ENCODE assay signal across 25 mouse cellular contexts in the genomic region with DNA sequence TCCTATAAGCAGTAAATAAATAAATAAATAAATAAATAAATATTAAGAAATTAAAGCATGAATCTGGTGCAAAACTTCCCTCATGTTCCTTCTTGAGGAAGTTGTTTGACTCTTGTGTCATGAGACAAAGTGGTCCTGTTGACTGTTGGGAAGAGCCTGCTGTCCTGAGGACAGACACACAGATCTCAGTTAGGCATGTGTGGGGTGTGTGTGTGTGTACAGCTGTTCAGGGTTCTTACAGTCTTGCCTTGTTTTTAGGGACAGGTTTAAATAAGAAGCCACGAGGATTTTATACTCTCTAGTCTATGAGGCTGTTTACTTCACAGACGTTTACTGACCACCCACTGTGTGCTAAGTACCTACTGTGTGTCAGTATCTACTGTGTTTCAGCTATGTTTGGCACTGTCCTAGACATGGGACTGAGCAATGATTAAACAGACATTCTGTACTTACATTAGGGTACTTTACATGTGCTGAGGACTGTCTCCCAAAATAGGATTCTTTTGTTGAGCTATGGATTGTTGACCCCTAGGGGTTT.
"Had no signal": no experiment of that assay in that cellular context is flagged by ENCODE, and none has a peak within 500 bp of the region (broad histone marks: within the 10 kb centered on the region; RNA-seq: fewer than 3 reads in every experiment).

No protein-coding gene starts in this region.

- H3K4me2 ChIP-seq: heart, embryonic 11.5 days; heart, embryonic 13.5 days; heart, embryonic 15.5 days; hindbrain, embryonic 12.5 days; hindbrain, embryonic 14.5 days; intestine, embryonic 15.5 days; limb, embryonic 12.5 days; liver, embryonic 11.5 days had no signal

- H3K27me3 ChIP-seq: heart, embryonic 13.5 days; heart, embryonic 15.5 days; hindbrain, embryonic 12.5 days; intestine, embryonic 15.5 days had no signal

- H3K9me3 ChIP-seq: heart, embryonic 15.5 days; intestine, embryonic 15.5 days; limb, embryonic 10.5 days had no signal

- H3K4me3 ChIP-seq: heart, embryonic 13.5 days; heart, embryonic 15.5 days; hindbrain, embryonic 10.5 days; hindbrain, embryonic 12.5 days; intestine, embryonic 15.5 days; layer of hippocampus, adult 2 months; left cerebral cortex, adult 2 months; limb, embryonic 10.5 days; limb, embryonic 12.5 days had no signal

- H3K36me3 ChIP-seq: heart, embryonic 15.5 days; hindbrain, embryonic 10.5 days; hindbrain, embryonic 12.5 days; intestine, embryonic 15.5 days; limb, embryonic 10.5 days; limb, embryonic 12.5 days had no signal

- ATAC-seq: forebrain, postnatal 0 days; hindbrain, embryonic 16.5 days; inflammation-experienced regulatory T-cells, adult 6 months; intestine, embryonic 15.5 days; intestine, postnatal 0 days had no signal

- H3K9ac ChIP-seq: forebrain, postnatal 0 days; heart, embryonic 13.5 days; heart, embryonic 15.5 days; hindbrain, embryonic 12.5 days; hindbrain, embryonic 14.5 days; intestine, embryonic 15.5 days; limb, embryonic 12.5 days; liver, embryonic 14.5 days had no signal

- H3K27ac ChIP-seq: heart, embryonic 13.5 days; heart, embryonic 15.5 days; hindbrain, embryonic 10.5 days; hindbrain, embryonic 12.5 days; hindbrain, embryonic 14.5 days; intestine, embryonic 15.5 days; layer of hippocampus, adult 2 months; left cerebral cortex, adult 2 months; limb, embryonic 10.5 days; limb, embryonic 12.5 days; liver, embryonic 14.5 days had no signal

- DNase-seq: forebrain, postnatal 0 days; gastrocnemius, postnatal 14 days; heart, postnatal 4 days; kidney, adult 18-20 months; kidney, adult 8-10 months; kidney, postnatal 10 days; kidney, postnatal 25 days; kidney, postnatal 4 days; liver had no signal
